Mouse (Mus musculus) stomach, postnatal 0 days (tissue): ENCODE measurements at regions not wholly inside any gene's neighbourhood (a gene's known extent, or its start where the extent isn't known, plus 50 kb on each side); places are given as distances from the start of the nearest gene placed in this dataset.

Source experiments
- CTCF ChIP-seq: IDR thresholded peaks from 2 replicates; pipeline ENCODE4 v1.5.1; 2016; ENCODE audit warnings: antibody characterized with exemption, low read depth, mild to moderate bottlenecking, moderate library complexity
- EP300 ChIP-seq: optimal IDR thresholded peaks from 2 replicates; pipeline ENCODE3; 2016; ENCODE audit warnings: antibody characterized with exemption

- TF ChIP-seq CTCF, result no peak
- no peak for TF ChIP-seq EP300
These were observed 164.3 kb upstream of the Gm9747 start for GRCm38 (mm10) chr1:82068571-82068970.
